Mouse (Mus musculus) neural tube, embryonic 11.5 days (tissue): ENCODE measurements around the gene B230118H07Rik. TPM values are rescaled to one million over a fixed set of nuclear protein-coding genes. Genes with fewer than 3 reads are reported as not detected.
"Not testable (repeated sequence)": the region's sequence is repeated elsewhere in the genome, so short reads cannot be mapped to it uniquely, and the experiment has no call there.

Experiments used
- ATAC-seq: fragments of 200-750 bp; cut with Nextera tagmentation; 2 replicates; pipeline ENCODE4 v1.8.0; 2017; ENCODE audit warnings: moderate number of reproducible peaks, mild to moderate bottlenecking, moderate TSS enrichment, moderate library complexity; ENCODE audit not compliant: insufficient read depth, low FRiP score, low TSS enrichment
- DNase-seq: peaks from one replicate; pipeline ENCODE4 v3.0.0-alpha.2; 2015; ENCODE audit warnings: low spot score
- H3K27ac ChIP-seq: fragments of 300-500 bp; sonication (generic); 2 replicates; pipeline ENCODE4 v1.5.1; 2014; ENCODE audit warnings: low read depth, mild to moderate bottlenecking, low read length
- H3K27me3 ChIP-seq: fragments of 300-500 bp; sonication (generic); 2 replicates; pipeline ENCODE4 v1.6.1; 2014; ENCODE audit warnings: mild to moderate bottlenecking, low read length, mixed read lengths; ENCODE audit not compliant: control insufficient read depth, insufficient read depth
- H3K36me3 ChIP-seq: fragments of 300-500 bp; sonication (generic); 2 replicates; pipeline ENCODE4 v1.6.1; 2014; ENCODE audit warnings: mild to moderate bottlenecking, low read length, moderate library complexity, mixed read lengths; ENCODE audit not compliant: control insufficient read depth, insufficient read depth
- H3K4me1 ChIP-seq: fragments of 300-500 bp; sonication (generic); 2 replicates; pipeline ENCODE4 v1.6.1; 2014; ENCODE audit warnings: low read length, mixed read lengths; ENCODE audit not compliant: control insufficient read depth, insufficient read depth
- H3K4me2 ChIP-seq: fragments of 300-500 bp; sonication (generic); 2 replicates; pipeline ENCODE4 v1.6.1; 2014; ENCODE audit warnings: low read depth, mild to moderate bottlenecking, moderate library complexity
- H3K4me3 ChIP-seq: fragments of 300-500 bp; sonication (generic); 2 replicates; pipeline ENCODE4 v1.5.1; 2014; ENCODE audit warnings: low read depth, low read length
- H3K9ac ChIP-seq: fragments of 300-500 bp; sonication (generic); 2 replicates; pipeline ENCODE4 v1.6.1; 2014; ENCODE audit warnings: mild to moderate bottlenecking, low read length
- H3K9me3 ChIP-seq: fragments of 300-500 bp; sonication (generic); 2 replicates; pipeline ENCODE4 v1.6.1; 2016; ENCODE audit warnings: low read length; ENCODE audit not compliant: control insufficient read depth
- WGBS: fragments of 180-500 bp; shearing (Covaris S2); extraction: QIAGEN DNeasy Blood & Tissue Kit; methylation state at CpG from one replicate; pipeline ENCODE4 v1.1.7; 2014; 5-methylcytosine and 5-hydroxymethylcytosine counted together
- polyA plus RNA-seq: library from polyadenylated mRNA; unstranded; fragments of >200 nt; fragmentation: Nextera tagmentation; extraction: Ambion mirVana; gene quantifications from 2 replicates; pipeline ENCODE4 v1.2.1, GENCODE M21; 2014

The B230118H07Rik gene
- polyA plus RNA-seq, 1 experiment from 2014 or later = 65.5 TPM

GRCm38 (mm10) chr2:101536887-101537286, 112.4 kb downstream of the B230118H07Rik start:
- H3K9ac ChIP-seq, ATAC-seq, H3K4me2 ChIP-seq, DNase-seq, H3K9me3 ChIP-seq, H3K27me3 ChIP-seq, H3K4me1 ChIP-seq, H3K4me3 ChIP-seq, H3K36me3 ChIP-seq, H3K27ac ChIP-seq: not testable (repeated sequence)
- WGBS = 90% methylated on average over 6 of the region's 6 CpGs

- no peaks in the 10 kb centered on the region for H3K4me1 ChIP-seq
- H3K27ac ChIP-seq = no peak overlapping the region
- H3K36me3 ChIP-seq = no peaks in the 10 kb centered on the region
- H3K9ac ChIP-seq = no peak overlapping the region
- DNase-seq (no peak), ATAC-seq (no peak)
- no peaks in the 10 kb centered on the region for H3K27me3 ChIP-seq
- 63% methylated on average over 2 of the region's 2 CpGs for WGBS
- H3K9me3 ChIP-seq = no peaks in the 10 kb centered on the region
- H3K4me2 ChIP-seq = no peak overlapping the region
- no peak overlapping the region for H3K4me3 ChIP-seq
Observed at GRCm38 (mm10) chr2:101533741-101534140, 115.6 kb downstream of the B230118H07Rik start.

GRCm38 (mm10) chr2:101525503-101526381, 123.6 kb downstream of the B230118H07Rik start:
- H3K4me3 ChIP-seq = no peak overlapping the region
- H3K27ac ChIP-seq = no peak overlapping the region
- H3K27me3 ChIP-seq = no peaks in the 10 kb centered on the region
- H3K9me3 ChIP-seq = no peaks in the 10 kb centered on the region
- ATAC-seq (no peak), DNase-seq (peak; percentile 47)
- no peak overlapping the region for H3K4me2 ChIP-seq
- no peaks in the 10 kb centered on the region for H3K36me3 ChIP-seq
- WGBS = 75% methylated on average over 6 of the region's 6 CpGs
- no peaks in the 10 kb centered on the region for H3K4me1 ChIP-seq
- no peak overlapping the region for H3K9ac ChIP-seq

- no peak overlapping the region for H3K9ac ChIP-seq
- H3K4me1 ChIP-seq = no peaks in the 10 kb centered on the region
- H3K27ac ChIP-seq = no peak overlapping the region
- no peaks in the 10 kb centered on the region for H3K27me3 ChIP-seq
- WGBS = 86% methylated on average over 4 of the region's 4 CpGs
- ATAC-seq = no peak
- no peak overlapping the region for H3K4me2 ChIP-seq
- H3K36me3 ChIP-seq = no peaks in the 10 kb centered on the region
- DNase-seq = no peak
- no peaks in the 10 kb centered on the region for H3K9me3 ChIP-seq
- no peak overlapping the region for H3K4me3 ChIP-seq
Observed at GRCm38 (mm10) chr2:101525091-101525490, 124.2 kb downstream of the B230118H07Rik start.

- no peak for ATAC-seq
- no peak overlapping the region for H3K9ac ChIP-seq
- WGBS = 78% methylated on average over 1 of the region's 1 CpGs
- no peak for DNase-seq
- H3K4me2 ChIP-seq = no peak overlapping the region
- H3K36me3 ChIP-seq = no peaks in the 10 kb centered on the region
- no peak overlapping the region for H3K4me3 ChIP-seq
- H3K9me3 ChIP-seq = no peaks in the 10 kb centered on the region
- no peaks in the 10 kb centered on the region for H3K27me3 ChIP-seq
- H3K27ac ChIP-seq = no peak overlapping the region
- no peaks in the 10 kb centered on the region for H3K4me1 ChIP-seq
Observed at GRCm38 (mm10) chr2:101520503-101520902, 128.8 kb downstream of the B230118H07Rik start.

GRCm38 (mm10) chr2:101519928-101520327, 129.4 kb downstream of the B230118H07Rik start:
- DNase-seq = no peak
- H3K4me1 ChIP-seq = no peaks in the 10 kb centered on the region
- H3K36me3 ChIP-seq = no peaks in the 10 kb centered on the region
- H3K27ac ChIP-seq = no peak overlapping the region
- ATAC-seq = no peak
- H3K4me3 ChIP-seq = no peak overlapping the region
- H3K9ac ChIP-seq = no peak overlapping the region
- H3K4me2 ChIP-seq = no peak overlapping the region
- H3K27me3 ChIP-seq = no peaks in the 10 kb centered on the region
- WGBS = 93% methylated on average over 1 of the region's 1 CpGs
- H3K9me3 ChIP-seq = no peaks in the 10 kb centered on the region

Other genes starting within 250 kb of the B230118H07Rik start
- 0.14 TPM in 1 of 2 replicates, not detected in the other for gene Rag2, start 24.8 kb downstream of the B230118H07Rik start, polyA plus RNA-seq
- 0.16 and 0.31 TPM in 2 replicates for gene Rag1, start within 50 bp of the B230118H07Rik start, polyA plus RNA-seq
- 19.2 and 22.0 TPM in 2 replicates for gene Traf6, start 28.9 kb upstream of the B230118H07Rik start, polyA plus RNA-seq
- 11.5 and 11.7 TPM in 2 replicates for gene Prr5l, start 233.5 kb upstream of the B230118H07Rik start, polyA plus RNA-seq
- 72.9 and 78.7 TPM in 2 replicates for gene Commd9, start 236.7 kb upstream of the B230118H07Rik start, polyA plus RNA-seq